Mouse (Mus musculus) embryonic fibroblast, embryonic 13.5 days (primary cell): ENCODE data around the gene St3gal4. TPM values are rescaled to one million over a fixed set of nuclear protein-coding genes. Genes with fewer than 3 reads are reported as not detected.

Experiments
- H3K27ac ChIP-seq: 2 replicates; pipeline ENCODE4 v1.5.1; 2012; ENCODE audit warnings: low read length, control low read depth, inconsistent platforms; ENCODE audit not compliant: insufficient read depth
- H3K4me1 ChIP-seq: 2 replicates; pipeline ENCODE4 v1.6.1; 2011; ENCODE audit warnings: low read length; ENCODE audit not compliant: control insufficient read depth, insufficient read depth
- H3K4me3 ChIP-seq: 2 replicates; pipeline ENCODE4 v1.5.1; 2011; ENCODE audit warnings: mild to moderate bottlenecking, control low read depth, low read length; ENCODE audit not compliant: insufficient read depth
- CTCF ChIP-seq: IDR thresholded peaks from 2 replicates; pipeline ENCODE4 v1.5.1; 2011; ENCODE audit warnings: mild to moderate bottlenecking, control low read depth, low read length, moderate library complexity, borderline replicate concordance; ENCODE audit not compliant: insufficient read depth
- POLR2A ChIP-seq: IDR thresholded peaks from 2 replicates; pipeline ENCODE4 v1.6.1; 2011; ENCODE audit warnings: low read depth, mild to moderate bottlenecking, control low read depth, low read length, moderate library complexity
- polyA plus RNA-seq: library from polyadenylated mRNA; stranded (reverse); fragments of >200 nt; gene quantifications from 2 replicates; pipeline ENCODE4 v1.2.4, GENCODE M21; 2011; ENCODE audit warnings: low read depth; ENCODE audit not compliant: missing spikeins, insufficient read length

Gene St3gal4
- polyA plus RNA-seq: 21.6 and 35.4 TPM in 2 replicates

DNA sequence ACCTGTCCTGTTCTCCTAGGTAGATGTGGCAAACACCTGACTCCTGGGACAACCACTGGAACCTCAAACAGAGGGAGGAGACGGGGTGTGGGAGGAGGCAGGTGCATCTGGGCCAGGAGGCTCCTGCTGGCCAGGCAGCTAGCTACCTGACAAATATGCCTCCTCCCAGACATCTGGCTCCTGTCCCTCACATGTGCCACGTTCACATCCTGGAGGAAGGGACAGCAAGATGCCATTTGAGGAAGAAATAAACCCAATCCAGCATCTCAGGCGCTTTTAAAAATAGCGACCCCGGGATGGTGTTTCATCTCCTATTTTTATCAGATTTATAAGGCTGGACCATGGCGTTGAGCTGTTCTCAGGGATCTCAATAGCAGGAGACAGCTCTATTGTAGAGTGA lies at the start of gene St3gal4:
TSS of gene St3gal4 (minus strand) at position 101 of the 400 bp plus-strand sequence.
- Histone ChIP-seq H3K27ac (peak within 1 kb of the TSS; percentile 81), H3K4me3 (peak within 1 kb of the TSS; percentile 37; the same call in 1 of the 2 replicates), H3K4me1 (peaks cover 15% of the 10 kb centered on the region; the same call in 1 of the 2 replicates)
- TF ChIP-seq POLR2A: no peak
- no peak for TF ChIP-seq CTCF

DNA sequence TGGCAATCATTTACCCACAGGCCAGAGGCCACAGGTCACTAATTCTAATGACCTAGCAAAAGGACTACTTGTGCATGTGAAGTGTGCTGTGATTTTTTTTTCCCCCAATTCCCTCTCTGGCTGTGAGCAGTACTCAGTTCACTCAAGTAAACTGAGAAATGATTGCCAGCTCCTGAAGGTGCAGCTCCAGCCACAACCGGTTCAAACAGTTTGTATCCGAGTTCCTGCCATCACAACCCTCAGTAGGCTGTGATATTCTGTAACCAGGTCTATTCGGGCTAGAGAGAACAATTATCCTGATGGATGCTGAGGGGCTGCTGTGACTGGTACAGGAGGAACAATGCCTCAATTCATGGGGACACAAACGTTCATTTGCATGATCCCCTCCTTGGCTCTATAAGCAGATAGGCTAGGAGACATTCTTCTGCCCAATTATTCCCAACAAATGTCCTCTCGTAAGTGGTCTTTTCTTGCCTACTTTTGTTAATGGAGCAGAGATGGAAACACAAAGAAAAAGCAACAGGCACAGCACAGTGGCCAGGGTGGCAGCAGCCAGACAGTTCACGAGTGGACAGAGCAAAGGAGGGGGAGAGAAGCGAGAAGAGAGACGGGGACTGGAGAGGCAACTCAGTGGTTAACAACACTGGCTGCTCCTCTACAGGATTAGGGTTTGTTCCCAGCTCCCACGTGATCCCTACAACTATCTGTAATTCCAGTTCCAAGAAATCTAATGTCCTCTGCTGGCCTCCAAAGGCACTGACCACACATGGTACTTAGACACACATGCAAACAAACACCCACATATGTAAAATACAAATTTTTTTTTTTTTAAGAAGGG lies 47.9 kb upstream of the St3gal4 start:
- no peak overlapping the region for H3K4me3 ChIP-seq
- no peaks in the 10 kb centered on the region for H3K4me1 ChIP-seq
- no peak overlapping the region for H3K27ac ChIP-seq
- no peak for TF ChIP-seq CTCF
- no peak for TF ChIP-seq POLR2A

DNA sequence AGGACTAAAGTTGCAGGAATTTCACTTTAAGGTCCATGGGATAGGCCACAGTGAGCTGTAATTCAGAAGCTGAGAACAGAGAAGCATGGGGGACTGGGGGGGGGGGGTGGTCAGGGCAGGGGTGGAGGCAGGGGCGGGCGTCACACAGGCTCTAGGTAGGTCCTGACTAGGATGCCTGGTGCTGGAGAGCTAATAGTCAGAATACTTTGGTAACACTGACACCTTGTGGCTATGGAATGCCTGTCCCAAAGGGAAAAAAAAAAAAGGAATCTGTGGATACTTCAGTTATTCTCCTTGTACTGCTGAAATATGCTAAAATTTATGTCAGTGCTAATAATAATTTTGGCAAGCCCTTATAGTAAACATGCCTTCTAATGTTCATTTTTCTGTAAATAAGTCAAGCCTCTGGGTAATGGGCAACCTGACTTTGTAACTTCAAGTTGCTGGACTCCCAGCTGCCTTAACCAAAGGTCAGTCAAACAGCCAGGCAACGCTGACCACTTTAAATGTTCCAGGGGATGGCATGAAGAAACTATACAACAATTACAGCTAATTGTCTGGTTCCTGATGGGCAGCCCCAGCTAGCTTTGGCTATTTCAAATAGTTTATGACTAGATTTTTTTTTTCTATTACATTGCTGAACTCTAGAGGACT lies 47.2 kb upstream of the St3gal4 start:
- no peak overlapping the region for H3K27ac ChIP-seq
- no peaks in the 10 kb centered on the region for H3K4me1 ChIP-seq
- TF ChIP-seq CTCF (no peak), POLR2A (no peak)
- H3K4me3 ChIP-seq: no peak overlapping the region

DNA sequence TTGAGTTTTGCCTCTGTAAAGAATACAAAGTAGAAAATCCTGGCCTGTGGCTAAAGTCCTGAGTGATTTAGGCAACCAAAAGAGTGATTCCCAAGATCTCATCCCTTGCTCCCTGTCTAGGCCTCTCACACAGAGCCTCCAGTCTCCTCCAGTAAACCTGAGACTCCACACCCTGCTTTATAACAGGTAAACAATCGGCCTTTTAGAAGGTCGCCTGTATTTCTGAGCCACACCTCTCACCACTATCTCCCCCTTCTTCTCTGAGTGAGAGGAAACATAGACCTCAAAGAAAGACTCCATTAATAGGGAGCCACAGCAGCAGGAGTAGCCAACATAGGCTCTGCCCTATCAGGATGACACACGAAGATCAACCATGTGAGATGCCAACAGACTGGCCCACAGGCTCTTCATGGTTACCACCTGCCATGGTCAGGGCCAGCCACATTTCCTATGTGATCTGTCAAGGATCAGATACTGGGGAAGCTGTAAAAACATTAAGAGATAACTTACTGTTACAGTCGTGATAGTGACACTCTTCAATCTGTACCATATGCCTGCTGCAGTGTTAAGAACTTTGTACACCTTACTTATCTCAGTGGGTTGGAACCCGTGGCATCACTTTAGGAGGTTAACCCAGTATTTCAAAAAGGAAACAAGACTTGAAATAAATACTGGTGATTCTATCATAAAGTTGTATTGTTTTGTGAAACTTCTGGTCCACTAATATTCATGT lies 45.2 kb upstream of the St3gal4 start:
- Histone ChIP-seq H3K4me3 (no peak overlapping the region), H3K4me1 (no peaks in the 10 kb centered on the region), H3K27ac (no peak overlapping the region)
- TF ChIP-seq CTCF (no peak), POLR2A (no peak)

DNA sequence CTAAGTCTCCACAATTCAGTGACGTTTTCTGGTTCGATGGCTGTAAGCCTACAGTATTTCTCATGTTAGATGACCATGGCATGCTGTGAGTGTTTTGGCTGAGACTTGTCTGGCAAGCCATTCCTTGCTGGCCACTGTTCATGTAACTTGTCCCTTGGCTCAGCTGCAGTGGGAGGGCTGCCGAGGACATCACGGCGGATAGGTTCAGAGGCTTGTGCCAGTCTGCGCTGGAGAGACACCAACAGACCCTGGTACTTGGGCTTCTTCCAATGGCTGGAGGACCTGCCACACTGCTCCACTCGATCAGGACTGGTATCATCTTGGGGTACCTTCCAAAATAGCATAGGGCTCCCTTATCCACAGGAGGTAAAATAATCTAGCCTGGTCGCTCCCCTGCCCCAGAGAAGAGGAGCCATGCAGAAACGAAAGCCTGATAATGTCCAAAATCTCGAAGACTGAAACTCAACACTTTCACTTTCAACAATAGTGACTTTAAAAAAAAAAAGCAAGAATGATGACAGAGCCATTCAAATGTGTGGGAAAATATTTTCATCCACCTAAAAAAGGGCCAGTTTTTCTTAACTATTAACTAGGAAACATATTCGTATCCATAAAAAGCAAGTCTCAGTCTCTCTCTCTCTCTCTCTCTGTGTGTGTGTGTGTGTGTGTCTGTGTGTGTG lies 44.1 kb upstream of the St3gal4 start:
- Histone ChIP-seq H3K27ac (no peak overlapping the region), H3K4me1 (no peaks in the 10 kb centered on the region), H3K4me3 (no peak overlapping the region)
- TF ChIP-seq CTCF: no peak
- TF ChIP-seq POLR2A: no peak

DNA sequence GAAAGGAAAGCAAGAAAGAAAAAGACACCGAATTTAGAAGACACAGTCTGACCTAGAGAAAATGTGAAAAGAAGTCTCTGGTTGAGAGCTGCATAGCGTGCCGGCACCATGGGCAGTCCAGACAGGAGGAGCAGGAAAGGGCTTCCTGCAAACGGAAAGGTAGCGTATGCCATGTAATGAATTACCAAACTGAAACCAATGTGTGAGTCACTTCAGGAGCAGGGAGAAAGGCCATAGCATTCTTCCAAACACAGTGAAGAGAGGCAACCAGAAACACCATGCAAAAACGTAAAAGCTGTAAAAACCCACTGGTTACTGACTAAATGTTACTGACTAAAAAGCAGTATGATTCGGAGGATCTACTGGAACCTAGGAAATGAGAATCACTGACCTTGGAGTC lies 42.7 kb upstream of the St3gal4 start:
- H3K27ac ChIP-seq: no peak overlapping the region
- no peak overlapping the region for H3K4me3 ChIP-seq
- H3K4me1 ChIP-seq: no peaks in the 10 kb centered on the region
- no peak for TF ChIP-seq CTCF
- TF ChIP-seq POLR2A: no peak

DNA sequence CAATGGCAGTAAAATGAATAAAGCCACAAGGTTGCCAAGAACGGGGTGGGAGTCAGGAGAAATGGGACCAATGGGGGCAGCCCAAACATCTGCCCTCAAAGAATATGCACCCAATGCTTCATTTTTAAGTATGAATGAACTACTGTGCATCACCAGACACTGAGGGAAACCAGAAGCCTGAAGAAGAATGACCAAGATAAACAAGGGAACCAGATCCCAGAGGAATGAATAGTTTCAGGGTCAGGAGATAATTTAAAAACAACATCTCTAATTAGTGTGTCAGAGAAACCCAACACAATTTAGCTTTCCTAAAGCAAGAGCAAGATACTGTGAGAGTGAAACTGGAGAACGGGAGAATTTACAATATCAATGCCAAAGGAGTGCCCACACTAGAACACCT lies 41.6 kb upstream of the St3gal4 start:
- no peak overlapping the region for H3K4me3 ChIP-seq
- TF ChIP-seq CTCF (no peak), POLR2A (no peak)
- no peak overlapping the region for H3K27ac ChIP-seq
- peaks cover 1% of the 10 kb centered on the region; the same call in 1 of the 2 replicates for H3K4me1 ChIP-seq

DNA sequence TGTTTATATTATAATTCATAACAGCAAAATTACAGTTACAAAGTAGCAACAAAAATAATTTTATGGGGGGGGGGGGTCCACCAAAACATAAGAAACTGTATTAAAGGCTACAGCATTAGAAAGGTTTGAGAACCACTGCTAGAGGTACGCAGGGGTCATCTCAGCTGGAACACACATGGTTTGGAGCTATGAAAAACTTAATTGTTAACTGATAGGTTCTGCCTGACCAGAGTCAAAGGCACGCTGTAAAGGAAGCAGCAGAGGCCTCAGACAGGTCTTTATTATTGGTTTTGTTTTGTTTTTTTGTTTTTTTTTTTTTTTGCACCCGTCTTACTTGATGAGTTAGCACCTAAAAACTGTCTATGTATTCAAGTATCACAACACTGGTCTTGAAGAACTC lies 39.4 kb upstream of the St3gal4 start:
- Histone ChIP-seq H3K4me3 (no peak overlapping the region), H3K27ac (no peak overlapping the region), H3K4me1 (peaks cover 2% of the 10 kb centered on the region; the same call in 1 of the 2 replicates)
- TF ChIP-seq CTCF (no peak), POLR2A (no peak)

DNA sequence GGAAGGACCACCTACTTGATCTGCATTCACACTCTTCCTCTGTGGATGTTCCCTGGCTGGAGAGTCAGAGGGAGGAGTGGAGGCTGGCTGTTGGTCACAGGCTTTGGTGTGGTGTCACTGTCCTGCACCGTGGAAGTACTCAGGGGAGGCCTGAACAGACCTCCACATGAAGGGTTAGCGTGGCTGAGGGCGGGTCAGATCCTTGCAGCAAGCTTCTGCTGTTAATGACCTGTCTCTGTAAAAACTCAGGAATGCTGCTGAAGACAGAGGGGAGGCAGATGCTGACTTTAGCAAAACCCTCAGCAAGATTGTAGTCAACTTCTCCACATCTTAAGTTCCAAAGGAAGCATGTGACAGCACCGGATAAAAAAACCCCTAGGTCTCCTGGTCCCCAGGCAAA lies 37.8 kb upstream of the St3gal4 start:
- H3K4me3 ChIP-seq: no peak overlapping the region
- H3K27ac ChIP-seq: no peak overlapping the region; the same call in 1 of the 2 replicates
- TF ChIP-seq POLR2A: no peak
- no peak for TF ChIP-seq CTCF
- H3K4me1 ChIP-seq: peaks cover 2% of the 10 kb centered on the region; the same call in 1 of the 2 replicates
